Mouse (Mus musculus) limb, embryonic 14.5 days (tissue): ENCODE results near the gene Umod. TPM values are rescaled to one million over a fixed set of nuclear protein-coding genes. Genes with fewer than 3 reads are reported as not detected.

ENCODE experiments used
- ATAC-seq: fragments of 200-750 bp; cut with Nextera tagmentation; 2 replicates; pipeline ENCODE4 v1.8.0; 2017; ENCODE audit warnings: low read depth, moderate number of reproducible peaks, moderate TSS enrichment; ENCODE audit not compliant: low FRiP score
- DNase-seq: peaks from one replicate; pipeline ENCODE4 v3.0.0-alpha.2; 2015; ENCODE audit warnings: low spot score
- H3K27ac ChIP-seq: fragments of 300-500 bp; sonication (generic); replicated peaks from 2 replicates; pipeline ENCODE4 v1.5.1; 2014; ENCODE audit warnings: low read depth, mild to moderate bottlenecking, low read length, moderate library complexity, mixed read lengths
- H3K27me3 ChIP-seq: fragments of 300-500 bp; sonication (generic); 2 replicates; pipeline ENCODE4 v1.6.1; 2014; ENCODE audit warnings: low read length, mixed read lengths; ENCODE audit not compliant: control insufficient read depth, insufficient read depth
- H3K36me3 ChIP-seq: fragments of 300-500 bp; sonication (generic); 2 replicates; pipeline ENCODE4 v1.6.1; 2014; ENCODE audit warnings: mild to moderate bottlenecking, low read length, moderate library complexity, mixed read lengths; ENCODE audit not compliant: control insufficient read depth, insufficient read depth
- H3K4me1 ChIP-seq: fragments of 300-500 bp; sonication (generic); 2 replicates; pipeline ENCODE4 v1.6.1; 2014; ENCODE audit warnings: antibody characterized with exemption, low read length, mixed read lengths; ENCODE audit not compliant: control insufficient read depth, insufficient read depth
- H3K4me2 ChIP-seq: fragments of 300-500 bp; sonication (generic); replicated peaks from 2 replicates; pipeline ENCODE4 v1.6.1; 2014; ENCODE audit warnings: low read depth, mild to moderate bottlenecking, low read length, moderate library complexity; ENCODE audit not compliant: severe bottlenecking
- H3K4me3 ChIP-seq: fragments of 300-500 bp; sonication (generic); replicated peaks from 2 replicates; pipeline ENCODE4 v1.5.1; 2014; ENCODE audit warnings: low read length
- H3K9ac ChIP-seq: fragments of 300-500 bp; sonication (generic); 2 replicates; pipeline ENCODE4 v1.6.1; 2014; ENCODE audit warnings: mild to moderate bottlenecking, low read depth, low read length, moderate library complexity; ENCODE audit not compliant: severe bottlenecking
- H3K9me3 ChIP-seq: fragments of 300-500 bp; sonication (generic); 2 replicates; pipeline ENCODE4 v1.6.1; 2016; ENCODE audit warnings: low read length; ENCODE audit not compliant: control insufficient read depth
- POLR2A ChIP-seq: fragments of 200-500 bp; IDR thresholded peaks from 2 replicates; pipeline ENCODE4 v1.8.0; 2012; ENCODE audit warnings: inconsistent platforms, mild to moderate bottlenecking, moderate library complexity, borderline replicate concordance; ENCODE audit not compliant: insufficient read depth, insufficient read length; ENCODE audit errors: extremely low read depth
- WGBS: fragments of 180-500 bp; shearing (Covaris S2); extraction: QIAGEN DNeasy Blood & Tissue Kit; methylation state at CpG from one replicate; pipeline ENCODE4 v1.1.7; 2014; 5-methylcytosine and 5-hydroxymethylcytosine counted together
- polyA plus RNA-seq, 2 experiments: library from polyadenylated mRNA; depleted of rRNA in 1 of 2; stranded (reverse) in 1 of 2; unstranded in 1 of 2; fragments of >200 nt; fragmentation: Nextera tagmentation in 1 of 2; extraction: Ambion mirVana in 1 of 2; gene quantifications; 2 replicates each; pipeline versions ENCODE4 v1.2.1 to v1.2.3; 2012 to 2014

Gene Umod
- not detected in 2 replicates for polyA plus RNA-seq (2012; rRNA removed)
- not detected in 2 replicates for polyA plus RNA-seq (2014; fragmentation: Nextera tagmentation; extraction: Ambion mirVana)

DNA sequence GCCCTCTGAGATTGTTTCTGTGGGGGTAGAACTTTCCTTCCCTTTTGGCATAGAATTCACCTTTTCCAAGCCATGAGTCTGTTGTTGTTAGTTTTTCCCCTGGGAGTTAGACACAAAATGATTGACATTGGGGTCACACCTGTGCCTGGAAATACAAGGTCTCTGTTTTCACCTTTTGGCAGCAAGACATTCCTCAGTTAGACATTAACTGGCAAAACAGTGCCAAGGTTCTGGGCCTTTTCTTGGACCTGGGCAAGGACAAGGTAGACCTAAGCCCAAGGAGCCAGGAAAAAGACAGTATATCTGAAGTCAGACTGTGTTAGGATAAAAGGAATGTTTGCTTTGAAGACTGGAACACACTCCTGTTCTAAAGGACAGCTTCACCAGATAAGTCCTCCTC is at the start of gene Umod:
Gene Umod (minus strand): TSS at position 27 of the 400 bp plus-strand sequence.
- no peak for TF ChIP-seq POLR2A
- ATAC-seq, result no peak
- no peak within 1 kb of the TSS for H3K9ac ChIP-seq
- no peaks in the 10 kb centered on the region for H3K9me3 ChIP-seq
- no peak for DNase-seq
- no peak within 1 kb of the TSS for H3K27ac ChIP-seq
- no peaks in the 10 kb centered on the region for H3K4me1 ChIP-seq
- no peak within 1 kb of the TSS for H3K4me3 ChIP-seq
- H3K27me3 ChIP-seq, result no peaks in the 10 kb centered on the region
- H3K36me3 ChIP-seq, result no peaks in the 10 kb centered on the region
- no peak within 1 kb of the TSS for H3K4me2 ChIP-seq

DNA sequence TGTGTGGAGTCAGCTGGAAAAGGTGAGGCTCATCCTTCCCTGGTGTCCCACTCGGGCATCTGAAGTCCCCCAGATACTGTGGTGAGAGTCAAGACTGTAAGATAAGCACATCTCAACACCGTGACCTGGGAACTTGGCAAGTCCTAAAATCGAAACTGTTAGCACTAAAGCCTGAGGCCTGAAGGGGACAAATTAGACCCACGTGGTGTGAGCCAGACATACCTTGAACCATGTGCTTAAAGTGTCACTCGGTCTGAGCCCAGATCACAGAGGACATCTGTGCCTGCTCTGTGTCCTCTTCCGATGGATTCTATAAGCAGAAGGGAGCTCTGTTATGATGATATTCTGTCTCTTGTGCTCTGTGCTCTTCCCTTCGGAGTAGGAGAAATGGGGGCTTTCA is 49.5 kb upstream of the Umod start:
- Histone ChIP-seq H3K4me1 (no peaks in the 10 kb centered on the region), H3K9ac (no peak overlapping the region), H3K4me3 (no peak overlapping the region), H3K9me3 (no peaks in the 10 kb centered on the region), H3K4me2 (no peak overlapping the region), H3K36me3 (no peaks in the 10 kb centered on the region), H3K27ac (no peak overlapping the region), H3K27me3 (no peaks in the 10 kb centered on the region)
- ATAC-seq, result no peak
- no peak for TF ChIP-seq POLR2A
- WGBS, result 62% methylated on average over 7 of the region's 7 CpGs
- DNase-seq, result no peak

DNA sequence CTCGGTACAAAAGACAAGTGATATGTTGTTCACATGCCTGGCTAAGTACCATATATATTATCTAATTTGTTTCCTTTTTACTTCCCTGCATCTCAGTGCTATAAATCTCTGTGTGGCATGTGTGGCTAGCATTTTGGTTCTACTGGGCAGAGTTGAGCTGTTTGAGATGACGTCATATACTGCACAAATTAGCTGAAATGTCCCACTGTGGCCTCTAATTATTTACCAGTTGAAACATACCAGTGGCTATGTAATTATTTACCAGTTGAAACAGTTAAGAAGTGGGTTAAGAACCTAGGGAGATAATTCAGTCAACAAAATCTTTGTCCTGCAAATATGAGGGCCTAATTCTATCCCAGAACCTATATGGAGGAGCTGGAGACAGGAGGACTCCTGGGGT is 48.5 kb upstream of the Umod start:
- Histone ChIP-seq H3K27ac (no peak overlapping the region), H3K36me3 (no peaks in the 10 kb centered on the region), H3K9ac (no peak overlapping the region), H3K27me3 (no peaks in the 10 kb centered on the region), H3K4me1 (no peaks in the 10 kb centered on the region), H3K4me3 (no peak overlapping the region), H3K4me2 (no peak overlapping the region), H3K9me3 (no peaks in the 10 kb centered on the region)
- ATAC-seq (no peak), DNase-seq (no peak)
- TF ChIP-seq POLR2A, result no peak
- 29% methylated on average over 2 of the region's 2 CpGs for WGBS

DNA sequence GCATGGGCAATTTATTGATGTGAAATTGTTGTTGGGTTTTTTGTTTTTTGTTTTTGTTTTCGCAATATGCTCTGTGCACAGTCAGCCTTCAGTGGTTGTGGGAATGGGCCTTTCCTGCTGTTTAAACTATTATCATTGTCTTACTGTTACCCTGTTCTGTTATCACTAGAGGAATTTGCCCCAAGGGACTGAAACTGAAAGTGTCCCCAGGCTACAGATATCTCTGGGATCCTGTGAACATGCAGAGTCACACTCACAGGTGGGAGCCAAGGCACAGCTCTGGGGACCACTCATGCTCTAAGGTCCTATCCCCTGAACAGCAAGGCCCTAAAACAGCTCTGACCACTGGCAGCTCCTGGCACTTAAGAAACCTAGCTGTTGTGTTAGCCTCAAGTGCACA is 48.1 kb upstream of the Umod start:
- Histone ChIP-seq H3K36me3 (no peaks in the 10 kb centered on the region), H3K4me2 (no peak overlapping the region), H3K9ac (no peak overlapping the region), H3K27me3 (no peaks in the 10 kb centered on the region), H3K27ac (no peak overlapping the region), H3K4me3 (no peak overlapping the region), H3K9me3 (no peaks in the 10 kb centered on the region), H3K4me1 (no peaks in the 10 kb centered on the region)
- no peak for ATAC-seq
- WGBS, result 94% methylated on average over 1 of the region's 1 CpGs
- TF ChIP-seq POLR2A, result no peak
- DNase-seq, result no peak

DNA sequence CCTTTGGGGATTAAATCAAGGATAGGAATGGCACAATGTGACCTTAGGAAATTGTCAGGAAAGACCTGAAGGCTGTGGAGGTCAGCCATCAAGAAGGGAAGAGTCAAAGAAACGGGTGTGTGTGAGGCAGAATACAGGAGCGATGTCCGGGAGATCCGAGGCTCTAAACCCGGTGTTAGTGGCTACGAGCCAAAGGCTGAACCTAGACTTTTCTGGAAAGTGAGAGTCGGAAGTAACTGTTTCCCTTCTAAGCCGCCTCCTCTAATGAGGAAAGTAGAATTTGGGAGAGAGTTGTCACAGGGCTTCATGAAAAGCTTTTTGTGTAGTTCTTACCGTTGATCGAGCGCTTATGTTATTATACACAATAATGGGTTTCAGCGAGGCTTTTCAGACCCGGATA is 47.4 kb upstream of the Umod start:
- DNase-seq, result no peak
- H3K4me1 ChIP-seq, result no peaks in the 10 kb centered on the region
- no peak overlapping the region for H3K9ac ChIP-seq
- TF ChIP-seq POLR2A, result no peak
- no peaks in the 10 kb centered on the region for H3K36me3 ChIP-seq
- 81% methylated on average over 13 of the region's 13 CpGs for WGBS
- H3K9me3 ChIP-seq, result no peaks in the 10 kb centered on the region
- no peak overlapping the region for H3K27ac ChIP-seq
- no peak overlapping the region for H3K4me3 ChIP-seq
- no peaks in the 10 kb centered on the region for H3K27me3 ChIP-seq
- no peak overlapping the region for H3K4me2 ChIP-seq
- no peak for ATAC-seq

DNA sequence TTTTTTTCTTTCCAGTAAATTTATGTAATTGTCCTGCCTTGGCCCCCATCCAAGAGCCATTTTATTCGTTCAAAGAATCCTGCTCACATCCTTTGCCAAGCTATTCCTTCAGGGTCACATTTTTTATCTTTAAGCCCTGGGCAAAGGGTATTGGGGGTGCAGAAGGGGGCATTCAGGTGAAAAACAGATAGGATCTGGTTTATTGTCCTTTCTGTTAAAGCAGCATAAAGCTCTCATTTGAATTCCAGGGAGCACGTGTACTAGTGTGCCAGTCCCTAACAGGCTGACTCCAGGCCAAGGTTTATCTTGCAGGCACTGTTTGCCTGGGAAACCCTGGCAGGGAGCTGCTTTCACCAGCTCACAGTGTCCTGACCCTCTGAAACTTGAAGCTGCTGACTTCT is 46.8 kb upstream of the Umod start:
- H3K36me3 ChIP-seq, result no peaks in the 10 kb centered on the region
- H3K4me1 ChIP-seq, result no peaks in the 10 kb centered on the region
- no peaks in the 10 kb centered on the region for H3K9me3 ChIP-seq
- DNase-seq (no peak), ATAC-seq (no peak)
- WGBS, result 34% methylated on average over 2 of the region's 2 CpGs
- no peak overlapping the region for H3K4me3 ChIP-seq
- no peak overlapping the region for H3K9ac ChIP-seq
- TF ChIP-seq POLR2A, result no peak
- no peaks in the 10 kb centered on the region for H3K27me3 ChIP-seq
- H3K27ac ChIP-seq, result no peak overlapping the region
- no peak overlapping the region for H3K4me2 ChIP-seq
